Mouse (Mus musculus) limb, embryonic 11.5 days (tissue): Measurements from ENCODE around the gene Msi2. TPM values are rescaled to one million over a fixed set of nuclear protein-coding genes. Genes with fewer than 3 reads are reported as not detected.

Source experiments
- ATAC-seq: fragments of 200-750 bp; cut with Nextera tagmentation; 2 replicates; pipeline ENCODE4 v1.8.0; 2017; ENCODE audit warnings: low read depth; ENCODE audit not compliant: insufficient number of reproducible peaks, low FRiP score, low TSS enrichment
- DNase-seq: peaks from one replicate; pipeline ENCODE4 v3.0.0-alpha.2; 2015; ENCODE audit warnings: low spot score
- H3K27ac ChIP-seq: fragments of 300-500 bp; sonication (generic); replicated peaks from 2 replicates; pipeline ENCODE4 v1.5.1; 2014; ENCODE audit warnings: low read depth, mild to moderate bottlenecking, low read length
- H3K27me3 ChIP-seq: fragments of 300-500 bp; sonication (generic); 2 replicates; pipeline ENCODE4 v1.6.1; 2014; ENCODE audit warnings: mild to moderate bottlenecking, low read length, mixed read lengths; ENCODE audit not compliant: control insufficient read depth, insufficient read depth
- H3K36me3 ChIP-seq: fragments of 300-500 bp; sonication (generic); 2 replicates; pipeline ENCODE4 v1.6.1; 2014; ENCODE audit warnings: mild to moderate bottlenecking, low read length, moderate library complexity, mixed read lengths; ENCODE audit not compliant: control insufficient read depth, insufficient read depth
- H3K4me1 ChIP-seq: fragments of 300-500 bp; sonication (generic); 2 replicates; pipeline ENCODE4 v1.6.1; 2014; ENCODE audit warnings: low read length, mixed read lengths; ENCODE audit not compliant: control insufficient read depth, insufficient read depth
- H3K4me2 ChIP-seq: fragments of 300-500 bp; sonication (generic); 2 replicates; pipeline ENCODE4 v1.6.1; 2014; ENCODE audit warnings: low read depth, mild to moderate bottlenecking, moderate library complexity; ENCODE audit not compliant: severe bottlenecking
- H3K4me3 ChIP-seq: fragments of 300-500 bp; sonication (generic); 2 replicates; pipeline ENCODE4 v1.5.1; 2014; ENCODE audit warnings: low read depth, low read length
- H3K9ac ChIP-seq: fragments of 300-500 bp; sonication (generic); 2 replicates; pipeline ENCODE4 v1.6.1; 2014; ENCODE audit warnings: mild to moderate bottlenecking, low read length
- H3K9me3 ChIP-seq: fragments of 300-500 bp; sonication (generic); 2 replicates; pipeline ENCODE4 v1.6.1; 2016; ENCODE audit warnings: low read length; ENCODE audit not compliant: control insufficient read depth
- WGBS: fragments of 180-500 bp; shearing (Covaris S2); extraction: QIAGEN DNeasy Blood & Tissue Kit; methylation state at CpG from one replicate; pipeline ENCODE4 v1.1.7; 2014; 5-methylcytosine and 5-hydroxymethylcytosine counted together
- polyA plus RNA-seq: library from polyadenylated mRNA; unstranded; fragments of >200 nt; fragmentation: Nextera tagmentation; extraction: Ambion mirVana; gene quantifications from 2 replicates; pipeline ENCODE4 v1.2.1, GENCODE M21; 2014

The Msi2 gene
- polyA plus RNA-seq, 1 experiment from 2014 or later: 18.1 TPM

DNA sequence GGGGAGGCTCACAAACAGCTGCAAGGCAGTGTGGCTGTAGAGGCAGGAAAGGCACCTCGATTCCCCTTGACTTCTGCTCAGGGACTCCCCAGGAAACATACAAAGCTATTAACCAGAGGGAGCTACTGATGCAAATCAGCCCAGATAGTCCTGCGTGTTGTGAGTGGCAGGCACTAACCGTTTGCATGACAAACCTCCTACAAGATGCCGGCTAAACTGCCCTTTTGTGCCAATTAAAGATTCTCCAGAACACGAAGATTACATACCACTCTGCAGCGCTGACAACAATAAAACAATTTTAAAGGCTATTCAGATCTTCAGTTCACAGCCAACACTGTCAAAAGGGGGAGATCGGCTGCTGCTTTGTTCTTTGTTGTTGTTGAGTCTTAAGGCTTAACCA is 191.6 kb downstream of the Msi2 start:
- peaks cover 54% of the 10 kb centered on the region for H3K4me1 ChIP-seq
- H3K4me3 ChIP-seq: no peak overlapping the region
- 13% methylated on average over 7 of the region's 7 CpGs for WGBS
- no peaks in the 10 kb centered on the region for H3K36me3 ChIP-seq
- no peaks in the 10 kb centered on the region for H3K9me3 ChIP-seq
- H3K4me2 ChIP-seq: no peak overlapping the region
- no peak for ATAC-seq
- no peak overlapping the region for H3K9ac ChIP-seq
- no peak for DNase-seq
- H3K27ac ChIP-seq: no peak overlapping the region
- no peaks in the 10 kb centered on the region for H3K27me3 ChIP-seq

GRCm38 (mm10) chr11:88524790-88525575 is 193.3 kb downstream of the Msi2 start:
- Histone ChIP-seq H3K27me3 (no peaks in the 10 kb centered on the region), H3K4me3 (no peak overlapping the region), H3K9ac (no peak overlapping the region), H3K36me3 (no peaks in the 10 kb centered on the region), H3K9me3 (no peaks in the 10 kb centered on the region), H3K27ac (no peak overlapping the region), H3K4me1 (peaks cover 54% of the 10 kb centered on the region), H3K4me2 (no peak overlapping the region)
- no peak for ATAC-seq
- WGBS: 40% methylated on average over 10 of the region's 10 CpGs
- no peak for DNase-seq

DNA sequence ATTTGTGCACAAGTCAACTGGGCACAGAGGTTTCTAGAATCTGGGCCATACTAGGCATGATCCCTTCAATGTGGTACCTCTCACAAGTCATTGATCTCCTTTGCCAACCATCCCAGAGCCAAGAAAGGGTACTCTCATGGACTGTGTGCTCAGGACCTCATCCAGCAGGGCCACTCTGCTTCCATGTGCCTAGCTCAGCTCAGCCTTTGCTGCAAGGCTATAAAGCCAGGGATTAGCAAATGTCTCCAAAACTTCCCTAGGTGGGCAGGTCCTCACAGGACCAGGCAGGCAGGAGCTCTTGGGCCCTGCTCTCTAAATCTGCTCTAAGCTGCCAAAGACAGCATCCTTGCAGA is 193.9 kb downstream of the Msi2 start:
- no peak overlapping the region for H3K27ac ChIP-seq
- peaks cover 54% of the 10 kb centered on the region for H3K4me1 ChIP-seq
- no peak overlapping the region for H3K4me2 ChIP-seq
- no peak overlapping the region for H3K4me3 ChIP-seq
- H3K36me3 ChIP-seq: no peaks in the 10 kb centered on the region
- H3K27me3 ChIP-seq: no peaks in the 10 kb centered on the region
- no peaks in the 10 kb centered on the region for H3K9me3 ChIP-seq
- DNase-seq: no peak
- no peak for ATAC-seq
- H3K9ac ChIP-seq: no peak overlapping the region

DNA sequence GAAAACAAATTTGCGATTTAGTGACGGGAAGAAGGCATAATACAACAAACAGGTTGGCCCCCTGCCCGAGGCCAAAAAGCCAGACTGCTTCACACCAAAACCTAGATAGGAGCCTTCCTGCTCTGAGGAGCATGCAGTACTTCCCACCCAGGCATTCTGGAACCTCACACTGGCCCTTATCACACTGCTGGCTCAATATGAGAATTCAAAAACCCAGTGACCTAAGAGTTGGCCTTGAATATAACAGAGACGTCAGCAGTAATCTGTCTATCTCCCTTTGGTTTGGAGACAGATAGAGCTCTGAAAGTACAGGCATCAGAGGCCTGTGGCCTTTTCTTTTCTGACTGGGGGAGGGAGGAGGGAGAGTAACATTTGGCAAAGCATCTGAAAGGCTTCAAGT is 194.4 kb downstream of the Msi2 start:
- H3K27me3 ChIP-seq: no peaks in the 10 kb centered on the region
- 48% methylated on average over 4 of the region's 4 CpGs for WGBS
- H3K9ac ChIP-seq: no peak overlapping the region
- DNase-seq (no peak), ATAC-seq (no peak)
- no peaks in the 10 kb centered on the region for H3K9me3 ChIP-seq
- H3K4me1 ChIP-seq: peaks cover 50% of the 10 kb centered on the region
- H3K36me3 ChIP-seq: no peaks in the 10 kb centered on the region
- no peak overlapping the region for H3K4me3 ChIP-seq
- no peak overlapping the region for H3K27ac ChIP-seq
- no peak overlapping the region for H3K4me2 ChIP-seq

GRCm38 (mm10) chr11:88523511-88523910 is 194.8 kb downstream of the Msi2 start:
- WGBS: 78% methylated on average over 6 of the region's 6 CpGs
- peaks cover 46% of the 10 kb centered on the region for H3K4me1 ChIP-seq

DNA sequence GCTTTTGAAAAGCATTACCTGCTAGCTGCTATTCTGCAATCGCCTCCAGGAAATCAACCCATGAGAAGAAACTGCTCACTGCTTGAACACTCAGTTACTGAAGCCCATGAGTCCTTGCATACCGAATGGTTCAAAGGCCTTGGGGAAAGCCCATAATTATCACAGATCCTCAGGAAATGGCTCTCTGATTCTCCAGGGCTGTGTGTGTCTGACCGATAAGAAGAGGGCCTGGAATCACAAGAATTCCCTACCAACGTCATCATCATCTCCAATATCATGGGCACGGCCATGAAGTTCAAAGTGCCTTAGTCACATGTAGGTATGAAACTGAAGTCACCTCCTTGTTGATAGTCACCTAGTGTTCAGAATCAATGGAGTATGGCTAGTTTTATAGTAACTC is 196.2 kb downstream of the Msi2 start:
- H3K4me3 ChIP-seq: no peak overlapping the region
- H3K9me3 ChIP-seq: no peaks in the 10 kb centered on the region
- H3K27ac ChIP-seq: no peak overlapping the region
- no peak overlapping the region for H3K9ac ChIP-seq
- no peaks in the 10 kb centered on the region for H3K27me3 ChIP-seq
- no peak overlapping the region for H3K4me2 ChIP-seq
- DNase-seq (no peak), ATAC-seq (no peak)
- no peaks in the 10 kb centered on the region for H3K36me3 ChIP-seq
- H3K4me1 ChIP-seq: peaks cover 32% of the 10 kb centered on the region
- 79% methylated on average over 5 of the region's 5 CpGs for WGBS

More at GRCm38 (mm10) chr11:88523511-88523910, 194.8 kb downstream of the Msi2 start:
- Histone ChIP-seq H3K27me3 (no peaks in the 10 kb centered on the region), H3K4me3 (no peak overlapping the region), H3K27ac (no peak overlapping the region), H3K4me2 (no peak overlapping the region), H3K9me3 (no peaks in the 10 kb centered on the region), H3K36me3 (no peaks in the 10 kb centered on the region), H3K9ac (no peak overlapping the region)
- DNase-seq (no peak), ATAC-seq (no peak)

GRCm38 (mm10) chr11:88520951-88521730 is 197.2 kb downstream of the Msi2 start:
- Histone ChIP-seq H3K9me3 (no peaks in the 10 kb centered on the region), H3K4me1 (peaks cover 22% of the 10 kb centered on the region), H3K27ac (no peak overlapping the region), H3K27me3 (no peaks in the 10 kb centered on the region), H3K36me3 (no peaks in the 10 kb centered on the region), H3K9ac (no peak overlapping the region), H3K4me3 (no peak overlapping the region), H3K4me2 (no peak overlapping the region)
- 89% methylated on average over 19 of the region's 19 CpGs for WGBS
- DNase-seq (no peak), ATAC-seq (no peak)

DNA sequence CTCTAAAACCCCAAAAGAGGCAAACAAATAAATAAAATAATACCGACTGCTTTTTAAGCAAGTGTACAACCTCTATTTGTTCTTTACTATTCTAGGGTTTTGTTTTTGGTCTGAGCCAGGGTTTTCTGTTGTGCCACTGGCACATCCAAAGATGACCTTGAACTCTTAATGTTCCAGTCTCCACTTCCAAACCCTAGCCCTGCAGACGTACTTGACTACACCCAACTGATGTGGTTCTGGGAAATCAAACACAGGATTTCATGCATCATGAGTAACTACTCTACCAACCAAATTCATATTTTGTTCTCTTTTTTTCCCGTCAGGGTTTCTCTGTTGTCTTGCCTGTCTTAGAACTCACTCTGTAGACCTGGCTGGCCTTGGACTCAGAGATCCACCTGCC is 200.0 kb downstream of the Msi2 start:
- no peak for ATAC-seq
- WGBS: 94% methylated on average over 3 of the region's 3 CpGs
- no peaks in the 10 kb centered on the region for H3K36me3 ChIP-seq

More for the DNA sequence above, 200.0 kb downstream of the Msi2 start:
- Histone ChIP-seq H3K9me3 (no peaks in the 10 kb centered on the region), H3K4me3 (no peak overlapping the region), H3K9ac (no peak overlapping the region), H3K27ac (no peak overlapping the region), H3K4me2 (no peak overlapping the region), H3K27me3 (no peaks in the 10 kb centered on the region), H3K4me1 (0 out of 2 replicates have a peak, but pooled peaks cover 2% of the 10 kb centered on the region)
- no peak for DNase-seq
